Comparison of ENCODE assay signal across 28 mouse cellular contexts in genomic region chr5:67377044-67377621, GRCm38 (mm10).
"Had no signal": no experiment of that assay in that cellular context is flagged by ENCODE, and none has a peak within 500 bp of the region (broad histone marks: within the 10 kb centered on the region; RNA-seq: fewer than 3 reads in every experiment).

No protein-coding gene starts in this region.

- H3K27ac ChIP-seq: embryonic facial prominence, embryonic 10.5 days; embryonic facial prominence, embryonic 12.5 days; embryonic facial prominence, embryonic 13.5 days; embryonic facial prominence, embryonic 15.5 days; forebrain, embryonic 10.5 days; forebrain, embryonic 12.5 days; forebrain, embryonic 13.5 days; forebrain, embryonic 15.5 days; gastrocnemius, adult 2 months; heart, adult 2 months had no signal

- H3K4me1 ChIP-seq: embryonic facial prominence, embryonic 12.5 days; embryonic facial prominence, embryonic 13.5 days; embryonic facial prominence, embryonic 15.5 days; forebrain, embryonic 10.5 days; forebrain, embryonic 12.5 days; forebrain, embryonic 13.5 days; forebrain, embryonic 15.5 days had no signal

- H3K9me3 ChIP-seq: embryonic facial prominence, embryonic 10.5 days; embryonic facial prominence, embryonic 12.5 days; embryonic facial prominence, embryonic 13.5 days; embryonic facial prominence, embryonic 15.5 days; forebrain, embryonic 10.5 days; forebrain, embryonic 12.5 days; forebrain, embryonic 13.5 days; forebrain, embryonic 15.5 days had no signal

- H3K4me2 ChIP-seq: embryonic facial prominence, embryonic 12.5 days; embryonic facial prominence, embryonic 13.5 days; embryonic facial prominence, embryonic 15.5 days; forebrain, embryonic 12.5 days; forebrain, embryonic 13.5 days; forebrain, embryonic 15.5 days had no signal

- H3K27me3 ChIP-seq: embryonic facial prominence, embryonic 12.5 days; embryonic facial prominence, embryonic 13.5 days; embryonic facial prominence, embryonic 15.5 days; forebrain, embryonic 12.5 days; forebrain, embryonic 13.5 days; forebrain, embryonic 15.5 days had no signal

- DNase-seq: cerebellum, adult 2 months; cerebellum, adult 8-10 months; cerebellum, adult 9-10 months; cerebellum, adult 9-11 months; cerebellum, postnatal 10 days; cerebellum, postnatal 14 days; cerebellum, postnatal 25 days; cerebellum, postnatal 36 days; embryo, embryonic 11 days; forebrain, postnatal 0 days; gastrocnemius, adult 2 months; gastrocnemius, postnatal 10 days; gastrocnemius, postnatal 14 days; gastrocnemius, postnatal 25 days; gastrocnemius, postnatal 36 days; heart, adult 18-20 months; heart, adult 2 months had no signal

- H3K9ac ChIP-seq: embryonic facial prominence, embryonic 12.5 days; embryonic facial prominence, embryonic 13.5 days; embryonic facial prominence, embryonic 15.5 days; forebrain, embryonic 12.5 days; forebrain, embryonic 13.5 days; forebrain, embryonic 15.5 days; forebrain, postnatal 0 days had no signal

- ATAC-seq: forebrain, embryonic 13.5 days; forebrain, embryonic 14.5 days; forebrain, embryonic 15.5 days; forebrain, embryonic 16.5 days; forebrain, postnatal 0 days had no signal

- H3K36me3 ChIP-seq: embryonic facial prominence, embryonic 10.5 days; embryonic facial prominence, embryonic 12.5 days; embryonic facial prominence, embryonic 13.5 days; embryonic facial prominence, embryonic 15.5 days; forebrain, embryonic 10.5 days; forebrain, embryonic 12.5 days; forebrain, embryonic 15.5 days had no signal

- H3K4me3 ChIP-seq: embryonic facial prominence, embryonic 10.5 days; embryonic facial prominence, embryonic 12.5 days; embryonic facial prominence, embryonic 13.5 days; embryonic facial prominence, embryonic 15.5 days; erythroblast, embryonic 14.5 days; forebrain, embryonic 10.5 days; forebrain, embryonic 12.5 days; forebrain, embryonic 13.5 days; forebrain, embryonic 15.5 days; gastrocnemius, adult 2 months; heart, adult 2 months had no signal
